Mouse (Mus musculus): ENCODE results near the gene Nup54.

GRCm38 (mm10) chr5:92434070-92434469, 949 bp downstream of the Nup54 start:
- no peak for TF ChIP-seq CTCF (IDR thresholded peaks at IDR 0.05; ENCODE audit: low read depth, low read length)
- TF ChIP-seq POLR2A (IDR thresholded peaks at IDR 0.05; ENCODE audit: extremely low read depth, insufficient read depth, low read length), result no peak

All from liver, adult 2 months (tissue).